Mouse (Mus musculus): Measurements from ENCODE around the gene Skap1. TPM values are rescaled to one million over a fixed set of nuclear protein-coding genes. Genes with fewer than 3 reads are reported as not detected.

Skap1 gene
- polyA plus RNA-seq, 1 experiment from 2014 or later: 1.4 TPM

DNA sequence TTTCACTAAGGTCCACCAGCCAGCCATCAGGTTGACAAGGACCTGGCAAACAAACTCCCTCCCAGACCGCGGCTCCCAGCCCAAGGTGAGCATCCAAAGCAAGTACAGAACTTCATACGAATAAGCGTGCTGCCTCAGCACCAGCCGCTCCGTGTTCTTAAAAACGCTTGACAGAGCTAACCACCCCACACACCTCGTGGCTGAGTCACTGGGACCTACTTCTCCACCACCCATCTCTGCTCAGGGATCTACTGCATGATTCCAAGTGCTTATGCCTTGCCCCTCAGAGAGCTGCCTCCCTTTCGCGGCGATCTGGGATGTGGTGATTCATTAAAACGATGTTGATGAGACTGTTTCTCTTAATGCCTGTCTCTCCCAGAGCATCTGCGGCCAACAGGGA, 213.6 kb downstream of the Skap1 start:
- Histone ChIP-seq H3K27me3 (ENCODE audit: control insufficient read depth, insufficient read depth, low read length) (peaks cover 3% of the 10 kb centered on the region), H3K9ac (ENCODE audit: low read length) (no peak overlapping the region), H3K4me1 (ENCODE audit: control insufficient read depth, insufficient read depth, low read length) (peaks cover 11% of the 10 kb centered on the region), H3K36me3 (ENCODE audit: control insufficient read depth, insufficient read depth, low read length) (no peaks in the 10 kb centered on the region), H3K27ac (ENCODE audit: low read length) (no peak overlapping the region), H3K9me3 (replicated peaks; ENCODE audit: control insufficient read depth, low read length) (no peaks in the 10 kb centered on the region), H3K4me2 (ENCODE audit: low read depth, low read length) (no peak overlapping the region), H3K4me3 (replicated peaks; ENCODE audit: low read length) (no peak overlapping the region)
- no peak for ATAC-seq (ENCODE audit: insufficient read depth, low FRiP score)
- WGBS: 83% methylated on average over 13 of the region's 13 CpGs

- H3K36me3 ChIP-seq (ENCODE audit: control insufficient read depth, insufficient read depth, low read length): no peaks in the 10 kb centered on the region
- H3K4me2 ChIP-seq (ENCODE audit: low read depth, low read length): no peak overlapping the region
- H3K9me3 ChIP-seq (replicated peaks; ENCODE audit: control insufficient read depth, low read length): no peaks in the 10 kb centered on the region
- H3K9ac ChIP-seq (ENCODE audit: low read length): no peak overlapping the region
- H3K4me1 ChIP-seq (ENCODE audit: control insufficient read depth, insufficient read depth, low read length): peaks cover 11% of the 10 kb centered on the region; the same call in 1 of the 2 replicates
- H3K4me3 ChIP-seq (replicated peaks; ENCODE audit: low read length): no peak overlapping the region
- WGBS: 86% methylated on average over 4 of the region's 4 CpGs
- ATAC-seq (ENCODE audit: insufficient read depth, low FRiP score): no peak
- no peak overlapping the region for H3K27ac ChIP-seq (ENCODE audit: low read length)
- H3K27me3 ChIP-seq (ENCODE audit: control insufficient read depth, insufficient read depth, low read length): peaks cover 3% of the 10 kb centered on the region
These were observed 214.6 kb downstream of the Skap1 start for GRCm38 (mm10) chr11:96679026-96679425.

- no peak overlapping the region for H3K4me3 ChIP-seq (replicated peaks; ENCODE audit: low read length)
- H3K9me3 ChIP-seq (replicated peaks; ENCODE audit: control insufficient read depth, low read length): no peaks in the 10 kb centered on the region; the same call in 1 of the 2 replicates
- H3K36me3 ChIP-seq (ENCODE audit: control insufficient read depth, insufficient read depth, low read length): no peaks in the 10 kb centered on the region
- ATAC-seq (ENCODE audit: insufficient read depth, low FRiP score): no peak
- no peak overlapping the region for H3K9ac ChIP-seq (ENCODE audit: low read length)
- H3K4me1 ChIP-seq (ENCODE audit: control insufficient read depth, insufficient read depth, low read length): no peaks in the 10 kb centered on the region
- no peaks in the 10 kb centered on the region; the same call in 1 of the 2 replicates for H3K27me3 ChIP-seq (ENCODE audit: control insufficient read depth, insufficient read depth, low read length)
- 85% methylated on average over 2 of the region's 2 CpGs for WGBS
- no peak overlapping the region for H3K4me2 ChIP-seq (ENCODE audit: low read depth, low read length)
- H3K27ac ChIP-seq (ENCODE audit: low read length): no peak overlapping the region
These were observed 221.0 kb downstream of the Skap1 start for GRCm38 (mm10) chr11:96685381-96685780.

GRCm38 (mm10) chr11:96686713-96687280, 222.4 kb downstream of the Skap1 start:
- Histone ChIP-seq H3K27ac (ENCODE audit: low read length) (no peak overlapping the region), H3K4me1 (ENCODE audit: control insufficient read depth, insufficient read depth, low read length) (no peaks in the 10 kb centered on the region), H3K4me3 (replicated peaks; ENCODE audit: low read length) (no peak overlapping the region), H3K9ac (ENCODE audit: low read length) (no peak overlapping the region), H3K9me3 (replicated peaks; ENCODE audit: control insufficient read depth, low read length) (no peaks in the 10 kb centered on the region; the same call in 1 of the 2 replicates), H3K36me3 (ENCODE audit: control insufficient read depth, insufficient read depth, low read length) (no peaks in the 10 kb centered on the region), H3K4me2 (ENCODE audit: low read depth, low read length) (no peak overlapping the region), H3K27me3 (ENCODE audit: control insufficient read depth, insufficient read depth, low read length) (no peaks in the 10 kb centered on the region)
- ATAC-seq (ENCODE audit: insufficient read depth, low FRiP score): no peak
- WGBS: 39% methylated on average over 16 of the region's 16 CpGs

GRCm38 (mm10) chr11:96692250-96692649, 227.9 kb downstream of the Skap1 start:
- H3K4me2 ChIP-seq (ENCODE audit: low read depth, low read length): no peak overlapping the region
- H3K9me3 ChIP-seq (replicated peaks; ENCODE audit: control insufficient read depth, low read length): no peaks in the 10 kb centered on the region
- H3K9ac ChIP-seq (ENCODE audit: low read length): no peak overlapping the region
- no peaks in the 10 kb centered on the region for H3K4me1 ChIP-seq (ENCODE audit: control insufficient read depth, insufficient read depth, low read length)
- WGBS: 85% methylated on average over 5 of the region's 5 CpGs
- no peaks in the 10 kb centered on the region for H3K36me3 ChIP-seq (ENCODE audit: control insufficient read depth, insufficient read depth, low read length)
- ATAC-seq (ENCODE audit: insufficient read depth, low FRiP score): no peak
- H3K27ac ChIP-seq (ENCODE audit: low read length): no peak overlapping the region
- H3K27me3 ChIP-seq (ENCODE audit: control insufficient read depth, insufficient read depth, low read length): no peaks in the 10 kb centered on the region
- H3K4me3 ChIP-seq (replicated peaks; ENCODE audit: low read length): no peak overlapping the region

GRCm38 (mm10) chr11:96693360-96693759, 229.0 kb downstream of the Skap1 start:
- Histone ChIP-seq H3K9ac (ENCODE audit: low read length) (no peak overlapping the region), H3K9me3 (replicated peaks; ENCODE audit: control insufficient read depth, low read length) (no peaks in the 10 kb centered on the region), H3K4me1 (ENCODE audit: control insufficient read depth, insufficient read depth, low read length) (no peaks in the 10 kb centered on the region), H3K27ac (ENCODE audit: low read length) (no peak overlapping the region), H3K4me2 (ENCODE audit: low read depth, low read length) (no peak overlapping the region), H3K27me3 (ENCODE audit: control insufficient read depth, insufficient read depth, low read length) (no peaks in the 10 kb centered on the region), H3K4me3 (replicated peaks; ENCODE audit: low read length) (no peak overlapping the region), H3K36me3 (ENCODE audit: control insufficient read depth, insufficient read depth, low read length) (no peaks in the 10 kb centered on the region)
- 93% methylated on average over 11 of the region's 11 CpGs for WGBS
- ATAC-seq (ENCODE audit: insufficient read depth, low FRiP score): no peak

DNA sequence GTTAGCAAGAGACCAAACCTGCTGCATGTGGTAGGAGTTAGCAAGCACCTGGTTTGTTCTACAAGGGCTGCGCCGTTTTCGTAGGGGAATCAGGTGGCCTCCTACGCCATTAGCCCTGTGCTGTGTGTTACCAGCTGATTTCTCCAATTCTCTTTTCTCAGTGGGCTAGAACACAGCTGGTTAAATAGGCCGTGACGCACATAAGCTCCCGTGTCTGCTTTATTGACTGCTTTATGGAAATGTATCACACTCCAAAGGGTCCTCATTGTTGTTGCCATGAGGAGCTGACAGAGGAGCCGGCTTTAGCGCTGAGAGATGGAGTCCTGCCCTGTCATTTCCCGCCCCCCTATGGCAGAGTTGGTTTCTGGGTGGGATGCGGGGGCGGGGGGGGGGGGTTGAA, 230.4 kb downstream of the Skap1 start:
- H3K27me3 ChIP-seq (ENCODE audit: control insufficient read depth, insufficient read depth, low read length): no peaks in the 10 kb centered on the region
- no peak overlapping the region for H3K27ac ChIP-seq (ENCODE audit: low read length)
- H3K9me3 ChIP-seq (replicated peaks; ENCODE audit: control insufficient read depth, low read length): no peaks in the 10 kb centered on the region
- H3K9ac ChIP-seq (ENCODE audit: low read length): no peak overlapping the region
- H3K4me1 ChIP-seq (ENCODE audit: control insufficient read depth, insufficient read depth, low read length): no peaks in the 10 kb centered on the region
- ATAC-seq (ENCODE audit: insufficient read depth, low FRiP score): no peak
- H3K4me2 ChIP-seq (ENCODE audit: low read depth, low read length): no peak overlapping the region
- H3K4me3 ChIP-seq (replicated peaks; ENCODE audit: low read length): no peak overlapping the region
- 78% methylated on average over 12 of the region's 12 CpGs for WGBS
- no peaks in the 10 kb centered on the region for H3K36me3 ChIP-seq (ENCODE audit: control insufficient read depth, insufficient read depth, low read length)

GRCm38 (mm10) chr11:96696168-96696727, 231.9 kb downstream of the Skap1 start:
- no peaks in the 10 kb centered on the region for H3K4me1 ChIP-seq (ENCODE audit: control insufficient read depth, insufficient read depth, low read length)
- H3K27ac ChIP-seq (ENCODE audit: low read length): no peak overlapping the region
- H3K36me3 ChIP-seq (ENCODE audit: control insufficient read depth, insufficient read depth, low read length): no peaks in the 10 kb centered on the region
- WGBS: 75% methylated on average over 15 of the region's 15 CpGs
- H3K9me3 ChIP-seq (replicated peaks; ENCODE audit: control insufficient read depth, low read length): no peaks in the 10 kb centered on the region
- no peak overlapping the region for H3K9ac ChIP-seq (ENCODE audit: low read length)
- ATAC-seq (ENCODE audit: insufficient read depth, low FRiP score): no peak
- no peaks in the 10 kb centered on the region for H3K27me3 ChIP-seq (ENCODE audit: control insufficient read depth, insufficient read depth, low read length)
- no peak overlapping the region for H3K4me2 ChIP-seq (ENCODE audit: low read depth, low read length)
- H3K4me3 ChIP-seq (replicated peaks; ENCODE audit: low read length): no peak overlapping the region

DNA sequence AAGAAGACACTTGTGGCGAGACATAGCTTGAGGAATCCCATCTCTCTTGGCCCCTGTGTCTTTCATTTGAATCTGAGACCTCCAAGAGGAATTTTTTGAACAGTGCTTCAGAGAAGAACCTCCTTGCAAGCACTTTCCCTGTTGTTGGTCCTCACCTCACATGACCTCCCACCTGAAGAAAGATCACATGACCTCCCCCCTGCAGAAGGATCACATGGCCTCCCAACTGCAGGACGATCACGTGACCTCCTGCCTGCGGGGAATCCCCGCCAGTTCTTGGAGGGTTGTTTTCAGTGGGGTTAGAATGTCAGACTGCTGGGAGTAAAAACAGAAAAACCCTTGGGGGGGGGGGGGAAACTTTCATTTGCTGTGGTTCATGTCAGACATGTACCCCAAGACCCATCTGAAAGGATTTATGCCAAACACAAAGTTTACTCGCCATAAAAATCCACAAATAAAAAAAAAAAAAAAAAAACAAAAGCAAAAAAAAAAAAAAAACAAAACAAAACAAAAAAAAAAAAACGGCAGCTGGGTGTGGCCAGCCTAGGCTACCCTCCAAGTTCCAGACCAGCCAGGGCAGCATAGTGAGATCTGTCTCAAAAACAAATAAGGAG, 232.6 kb downstream of the Skap1 start:
- 32% methylated on average over 7 of the region's 7 CpGs for WGBS
- H3K4me2 ChIP-seq (ENCODE audit: low read depth, low read length): no peak overlapping the region

More for the DNA sequence above, 232.6 kb downstream of the Skap1 start:
- H3K4me1 ChIP-seq (ENCODE audit: control insufficient read depth, insufficient read depth, low read length): no peaks in the 10 kb centered on the region
- H3K27me3 ChIP-seq (ENCODE audit: control insufficient read depth, insufficient read depth, low read length): no peaks in the 10 kb centered on the region
- H3K27ac ChIP-seq (ENCODE audit: low read length): no peak overlapping the region
- no peak overlapping the region for H3K4me3 ChIP-seq (replicated peaks; ENCODE audit: low read length)
- no peak for ATAC-seq (ENCODE audit: insufficient read depth, low FRiP score)
- H3K36me3 ChIP-seq (ENCODE audit: control insufficient read depth, insufficient read depth, low read length): no peaks in the 10 kb centered on the region
- no peaks in the 10 kb centered on the region for H3K9me3 ChIP-seq (replicated peaks; ENCODE audit: control insufficient read depth, low read length)
- no peak overlapping the region for H3K9ac ChIP-seq (ENCODE audit: low read length)

Data from stomach, embryonic 16.5 days (tissue).